Mouse (Mus musculus) ES-E14 (cell line): Measurements from ENCODE around the gene Blvra. TPM values are rescaled to one million over a fixed set of nuclear protein-coding genes. Genes with fewer than 3 reads are reported as not detected.

Experiments used
- DNase-seq: peaks from one replicate; pipeline ENCODE4 v3.0.0-alpha.2; 2013; ENCODE audit warnings: low read depth, low spot score
- H3K27ac ChIP-seq: 2 replicates; pipeline ENCODE4 v1.5.1; 2012; ENCODE audit warnings: low read depth, mild to moderate bottlenecking, low read length, moderate library complexity, mixed read lengths; ENCODE audit not compliant: poor library complexity, insufficient read depth, severe bottlenecking
- H3K36me3 ChIP-seq: 2 replicates; pipeline ENCODE4 v1.6.1; 2012; ENCODE audit warnings: mild to moderate bottlenecking, low read length, moderate library complexity, mixed read lengths; ENCODE audit not compliant: control insufficient read depth, poor library complexity, insufficient read depth, severe bottlenecking
- H3K4me1 ChIP-seq, 2 experiments: fragments of 150-350 bp in 1 of 2; sonication (generic) in 1 of 2; 2 replicates each; pipeline ENCODE4 v1.6.1; 2012; ENCODE audit warnings: low read length in 2 of 2, mild to moderate bottlenecking in 1 of 2, mixed read lengths in 1 of 2; ENCODE audit not compliant: control insufficient read depth in 2 of 2, insufficient read depth in 2 of 2, poor library complexity in 1 of 2
- H3K4me3 ChIP-seq, 2 experiments: fragments of 150-350 bp in 1 of 2; sonication (generic) in 1 of 2; 2 replicates each; pipeline ENCODE4 v1.5.1; 2012; ENCODE audit warnings: low read length in 2 of 2, low read depth in 1 of 2, mild to moderate bottlenecking in 1 of 2, mixed read lengths in 1 of 2; ENCODE audit not compliant: insufficient read depth in 1 of 2, poor library complexity in 1 of 2, severe bottlenecking in 1 of 2
- H3K9ac ChIP-seq: 2 replicates; pipeline ENCODE4 v1.6.1; 2012; ENCODE audit warnings: low read depth, mild to moderate bottlenecking, low read length, mixed read lengths; ENCODE audit not compliant: poor library complexity, insufficient read depth, severe bottlenecking
- H3K9me3 ChIP-seq: fragments of 150-350 bp; sonication (generic); 2 replicates; pipeline ENCODE4 v1.6.1; 2012; ENCODE audit warnings: low read depth, mild to moderate bottlenecking, low read length; ENCODE audit not compliant: control insufficient read depth, insufficient read depth
- CHD2 ChIP-seq: IDR thresholded peaks from 2 replicates; pipeline ENCODE4 v1.6.1; 2014; ENCODE audit warnings: mild to moderate bottlenecking, low read depth, low read length, inconsistent platforms
- HCFC1 ChIP-seq: IDR thresholded peaks from 2 replicates; pipeline ENCODE4 v1.6.1; 2012; ENCODE audit warnings: low read length, inconsistent platforms, borderline replicate concordance; ENCODE audit not compliant: insufficient read depth
- MAFK ChIP-seq: IDR thresholded peaks from 2 replicates; pipeline ENCODE4 v1.6.1; 2014; ENCODE audit warnings: mild to moderate bottlenecking, low read depth, low read length, inconsistent platforms; ENCODE audit not compliant: insufficient read depth
- ZC3H11A ChIP-seq: IDR thresholded peaks from 2 replicates; pipeline ENCODE4 v1.6.1; 2012; ENCODE audit warnings: low read depth, mild to moderate bottlenecking, inconsistent platforms, low read length, borderline replicate concordance
- ZNF384 ChIP-seq: IDR thresholded peaks from 2 replicates; pipeline ENCODE4 v1.6.1; 2012; ENCODE audit warnings: low read depth, low read length, inconsistent platforms
- in situ Hi-C, 2 experiments: fragments of 600-800 bp; cut with MboI; formaldehyde crosslinking; loops; one replicate each; pipeline ENCODE4 v1.15.1; 2025; ENCODE audit warnings: low sequenced_read_pairs in 2 of 2, inconsistent platforms in 1 of 2; ENCODE audit not compliant: unreplicated experiment in 2 of 2
- total RNA-seq: library from RNA; depleted of rRNA; stranded (reverse); fragments of 300-350 nt; gene quantifications from 2 replicates; pipeline ENCODE4 v1.2.3, GENCODE M21; 2012

Gene Blvra
- total RNA-seq, 1 experiment, result 11.6 TPM

- H3K4me3 ChIP-seq, result no peak overlapping the region
- H3K27ac ChIP-seq, result no peak overlapping the region
- in situ Hi-C loops, result no loop called here
These were observed 69.5 kb downstream of the Blvra start for GRCm38 (mm10) chr2:127140011-127140410.

GRCm38 (mm10) chr2:127142031-127142430, 71.6 kb downstream of the Blvra start:
- 0 out of 2 replicates have a peak overlapping the region, but pooled peaks have one; percentile 7 for H3K9ac ChIP-seq
- in situ Hi-C loops, result no loop called here
- H3K27ac ChIP-seq, result no peak overlapping the region
- peaks cover 12% of the 10 kb centered on the region for H3K36me3 ChIP-seq
- H3K4me1 ChIP-seq, result peaks cover 0 to 13% of the 10 kb centered on the region in 2 experiments; a peak in 2 of 4 replicates
- TF ChIP-seq MAFK (no peak), ZC3H11A (no peak), ZNF384 (no peak), HCFC1 (no peak), CHD2 (no peak)
- H3K4me3 ChIP-seq, result peak overlapping the region in 1 of 2 experiments; percentile 89; a peak in 1 of 4 replicates
- H3K9me3 ChIP-seq, result no peaks in the 10 kb centered on the region
- no peak for DNase-seq

More at GRCm38 (mm10) chr2:127140011-127140410, 69.5 kb downstream of the Blvra start:
- Histone ChIP-seq H3K36me3 (peaks cover 12% of the 10 kb centered on the region), H3K4me1 (peaks cover 0 to 18% of the 10 kb centered on the region in 2 experiments; a peak in 2 of 4 replicates), H3K9me3 (no peaks in the 10 kb centered on the region), H3K9ac (no peak overlapping the region)
- TF ChIP-seq MAFK, result no peak
- TF ChIP-seq HCFC1, result no peak
- TF ChIP-seq ZNF384, result no peak
- no peak for TF ChIP-seq ZC3H11A
- no peak for TF ChIP-seq CHD2
- no peak for DNase-seq

GRCm38 (mm10) chr2:127142577-127143157, 72.2 kb downstream of the Blvra start:
- Histone ChIP-seq H3K9me3 (no peaks in the 10 kb centered on the region), H3K9ac (peak overlapping the region; percentile 84), H3K27ac (0 out of 2 replicates have a peak overlapping the region, but pooled peaks have one; percentile 11), H3K4me3 (peak overlapping the region; percentile 79 to 89), H3K36me3 (peaks cover 12% of the 10 kb centered on the region), H3K4me1 (peaks cover 0 to 13% of the 10 kb centered on the region in 2 experiments; a peak in 2 of 4 replicates)
- in situ Hi-C loops, result no loop called here
- TF ChIP-seq HCFC1 (no peak), ZC3H11A (no peak), MAFK (no peak), CHD2 (no peak), ZNF384 (no peak)
- no peak for DNase-seq

DNA sequence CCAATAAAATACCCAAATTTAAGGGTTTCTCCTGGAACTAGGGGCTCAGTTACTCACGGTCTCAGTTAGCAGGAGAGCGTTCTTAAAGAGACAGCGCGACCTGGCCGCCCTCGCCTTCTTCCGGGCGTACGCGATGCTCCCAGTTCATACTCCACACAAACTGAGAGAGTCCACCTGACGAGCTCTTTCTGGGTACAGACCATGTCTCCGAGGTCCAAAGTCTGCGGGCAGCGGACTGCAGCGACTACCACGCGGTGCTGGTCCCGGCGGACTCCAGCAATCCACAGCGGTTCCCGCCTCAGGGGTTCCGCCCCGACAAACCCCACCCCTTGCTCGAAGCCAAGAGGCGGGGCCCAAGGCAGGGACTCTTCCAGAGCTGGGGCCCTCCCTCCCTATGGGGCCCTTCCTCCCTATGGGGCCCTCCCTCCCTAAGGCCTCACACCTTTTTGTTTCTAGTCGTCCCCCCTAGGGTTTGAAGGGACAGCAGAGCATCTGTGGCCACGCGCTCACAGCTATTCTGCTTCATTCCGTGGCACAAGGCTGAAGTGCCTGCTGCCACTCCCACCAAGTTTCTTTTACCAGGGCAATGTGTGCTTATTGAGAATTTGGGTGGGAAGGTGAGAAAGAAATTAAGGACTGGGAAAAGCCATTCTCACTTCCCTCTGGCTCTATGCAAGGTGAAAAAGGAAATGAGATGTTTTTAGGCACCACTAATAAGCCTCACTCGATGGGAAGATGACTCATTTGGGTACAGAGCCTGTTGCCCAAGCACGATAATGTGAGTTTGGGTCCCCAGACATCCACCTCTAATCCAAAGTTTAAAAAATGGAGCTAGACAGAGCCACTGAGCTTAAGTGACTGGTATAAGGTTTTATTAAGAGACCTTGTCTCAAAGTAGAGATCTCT, 72.9 kb downstream of the Blvra start, which contains the start of gene Itpripl1:
Gene Itpripl1 (minus strand): TSS at position 285 of the 906 bp plus-strand sequence.
- in situ Hi-C loops, result no loop called here
- Histone ChIP-seq H3K27ac (0 out of 2 replicates have a peak within 1 kb of the TSS, but pooled peaks have one; percentile 11), H3K9me3 (no peaks in the 10 kb centered on the region), H3K4me1 (peaks cover 0 to 9% of the 10 kb centered on the region in 2 experiments; a peak in 2 of 4 replicates), H3K36me3 (peaks cover 12% of the 10 kb centered on the region), H3K4me3 (peak within 1 kb of the TSS; percentile 79 to 89), H3K9ac (peak within 1 kb of the TSS; percentile 84)
- TF ChIP-seq CHD2 (no peak), ZC3H11A (no peak), HCFC1 (no peak), ZNF384 (no peak), MAFK (no peak)
- DNase-seq, result peak; percentile 44
